Mouse (Mus musculus): ENCODE data around the gene Ccdc15.

Ccdc15 gene

DNA sequence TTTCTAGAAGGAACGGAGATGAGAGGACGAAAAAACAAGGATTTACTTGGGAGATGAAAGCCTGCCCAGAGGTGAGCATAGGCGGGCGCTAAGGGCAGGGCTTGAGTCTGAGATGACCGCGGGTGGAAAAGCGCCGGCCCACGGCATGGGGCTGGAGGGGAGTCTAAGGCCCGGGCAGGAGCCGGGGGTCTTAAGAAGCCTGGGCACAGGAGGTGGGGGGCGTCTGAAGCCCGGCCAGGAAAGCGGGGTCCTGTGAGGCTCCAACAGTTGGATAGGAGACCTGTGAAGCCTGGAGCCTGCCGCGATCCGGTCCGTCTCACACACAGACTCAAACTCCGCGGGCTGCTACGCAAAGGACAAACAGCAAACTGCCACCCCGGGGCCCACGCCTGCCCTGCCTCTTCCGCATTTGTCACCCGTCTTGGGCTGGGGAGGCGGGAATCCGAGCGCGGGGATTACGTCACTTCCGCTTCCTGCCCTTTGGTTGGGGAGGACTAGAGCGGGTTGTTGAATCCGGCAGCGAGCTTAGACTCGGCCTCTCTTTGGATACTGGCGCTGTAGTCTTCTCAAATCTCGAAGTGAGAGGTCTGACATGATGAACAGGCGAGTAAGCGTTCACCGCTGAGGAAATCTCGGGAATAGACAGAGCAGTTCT lies at the start of gene Ccdc15:
Ccdc15 (minus strand) TSS at position 445 of the 655 bp plus-strand sequence.
- peak; percentile 97 for DNase-seq

DNA sequence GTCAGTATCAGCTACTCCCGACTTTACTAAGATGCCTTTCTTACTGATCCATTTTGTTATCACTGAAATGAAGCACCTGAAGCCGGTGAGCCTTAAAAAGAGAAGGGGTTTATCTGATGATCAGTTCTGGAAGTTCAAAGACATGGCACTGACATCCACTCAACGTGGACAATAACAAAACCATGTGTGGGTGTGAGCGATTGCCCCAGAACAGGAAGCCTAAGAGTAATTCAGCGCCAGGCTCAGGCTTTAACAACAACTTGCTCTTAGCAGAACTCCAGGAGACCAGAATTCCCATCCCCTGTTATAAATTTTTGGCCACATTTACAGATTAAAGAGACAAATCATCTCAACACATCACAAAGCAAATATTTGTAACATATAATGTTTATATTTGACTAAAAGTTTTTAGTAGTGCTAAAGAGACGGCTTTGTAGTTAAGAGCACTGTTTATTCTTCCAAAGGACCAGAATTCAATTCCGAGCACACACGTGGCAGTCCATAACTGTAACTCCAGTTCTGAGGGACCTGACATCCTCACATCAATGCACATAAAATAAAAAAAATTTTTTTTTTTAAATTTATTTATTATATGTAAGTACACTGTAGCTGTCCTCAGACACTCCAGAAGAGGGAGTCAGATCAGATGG lies 45.4 kb upstream of the Ccdc15 start:
- DNase-seq = no peak

DNA sequence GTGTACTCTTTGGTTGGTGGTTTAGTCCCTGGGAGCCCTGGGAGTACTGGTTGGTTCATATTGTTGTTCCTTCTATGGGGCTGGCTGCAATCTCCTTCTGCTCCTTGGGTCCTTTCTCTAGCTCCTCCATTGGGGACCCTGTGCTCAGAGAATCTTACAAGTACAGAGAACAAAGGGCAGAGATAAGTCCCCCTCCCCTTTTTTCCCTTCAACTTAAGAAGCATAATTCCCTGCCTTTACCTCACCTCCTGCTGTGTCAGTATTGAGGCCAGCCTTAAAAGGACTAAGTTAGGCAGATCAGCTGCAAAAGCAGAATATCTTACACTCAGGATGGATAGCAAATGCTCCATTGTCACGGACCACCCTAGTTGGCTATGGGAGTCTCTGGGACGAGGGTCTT lies 43.8 kb upstream of the Ccdc15 start:
- DNase-seq = no peak

DNA sequence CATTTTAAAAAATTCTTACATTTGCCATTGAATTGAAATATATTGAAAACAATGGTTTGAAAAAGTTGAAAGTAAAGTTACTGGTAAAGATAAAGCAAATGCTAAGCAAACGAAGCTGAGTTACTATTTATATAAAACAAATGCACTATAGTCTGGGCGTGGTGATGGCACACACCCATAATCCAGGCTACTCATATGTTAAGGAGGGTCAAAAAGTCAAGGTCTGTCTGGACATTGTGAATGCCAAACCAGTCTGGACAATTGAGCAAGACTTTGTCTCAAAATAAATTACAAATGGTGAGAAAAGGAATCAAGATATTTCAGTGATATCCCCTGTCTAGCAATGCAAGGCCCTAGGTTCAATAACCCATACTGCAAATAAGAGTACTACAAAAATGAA lies 42.7 kb upstream of the Ccdc15 start:
- no peak for DNase-seq

DNA sequence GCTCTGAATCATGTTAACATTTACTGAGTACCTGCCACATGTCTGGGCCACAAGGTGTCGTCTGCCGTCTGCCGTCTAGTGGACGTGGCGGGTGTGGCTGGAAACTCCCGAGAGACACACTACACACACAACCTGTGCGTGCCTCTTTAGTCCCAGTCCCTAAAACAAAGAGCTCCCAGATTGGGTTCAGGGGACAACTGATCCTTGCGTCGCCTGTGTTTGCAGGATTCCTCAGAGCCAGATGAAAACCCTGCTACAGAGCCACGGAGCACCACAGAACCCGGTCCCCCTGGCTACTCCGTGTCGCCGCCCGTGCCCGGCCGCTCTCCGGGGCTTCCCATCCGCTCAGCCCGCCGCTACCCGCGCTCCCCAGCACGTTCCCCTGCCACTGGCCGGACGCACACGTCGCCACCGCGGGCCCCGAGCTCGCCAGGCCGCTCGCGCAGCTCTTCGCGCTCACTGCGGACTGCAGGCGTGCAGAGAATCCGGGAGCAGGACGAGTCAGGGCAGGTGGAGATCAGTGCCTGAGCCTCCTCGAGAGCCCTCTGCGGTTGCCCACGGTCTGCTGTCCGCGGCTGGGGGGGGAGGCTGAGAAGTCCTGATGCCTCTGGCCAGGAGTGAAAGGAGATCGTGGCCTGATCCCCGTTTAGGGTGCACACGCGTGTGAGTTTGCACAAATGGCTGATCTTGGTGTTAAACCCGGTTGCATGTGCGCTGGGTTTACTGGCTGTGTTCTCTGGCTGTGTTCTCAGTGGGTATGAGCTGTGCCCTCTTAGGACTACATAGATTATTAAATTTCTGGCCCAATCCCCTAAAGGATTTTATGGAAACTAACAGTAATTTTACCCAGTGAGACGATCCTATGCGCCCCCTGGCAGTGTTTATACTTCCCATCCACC lies 36.3 kb upstream of the Ccdc15 start:
- DNase-seq = peak; percentile 83

DNA sequence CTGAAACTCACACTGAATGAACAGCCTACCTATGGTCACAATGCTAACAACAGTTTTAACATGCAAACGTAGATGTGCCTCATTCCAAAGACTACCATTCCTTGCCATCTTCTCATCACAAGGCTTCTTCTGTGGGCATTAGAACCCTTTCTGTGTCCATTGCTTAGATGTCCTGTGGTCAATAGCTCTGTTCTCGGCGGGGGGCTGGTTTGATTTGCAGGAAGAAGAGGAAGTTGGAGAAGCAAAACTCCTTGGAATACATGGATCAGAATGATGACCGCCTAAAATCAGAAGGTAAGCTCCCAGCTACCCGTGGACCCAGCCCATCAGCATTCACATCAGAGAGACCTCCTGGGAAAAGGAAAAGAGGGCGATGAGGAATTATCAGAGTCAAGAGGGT lies 34.9 kb upstream of the Ccdc15 start:
- no peak for DNase-seq

DNA sequence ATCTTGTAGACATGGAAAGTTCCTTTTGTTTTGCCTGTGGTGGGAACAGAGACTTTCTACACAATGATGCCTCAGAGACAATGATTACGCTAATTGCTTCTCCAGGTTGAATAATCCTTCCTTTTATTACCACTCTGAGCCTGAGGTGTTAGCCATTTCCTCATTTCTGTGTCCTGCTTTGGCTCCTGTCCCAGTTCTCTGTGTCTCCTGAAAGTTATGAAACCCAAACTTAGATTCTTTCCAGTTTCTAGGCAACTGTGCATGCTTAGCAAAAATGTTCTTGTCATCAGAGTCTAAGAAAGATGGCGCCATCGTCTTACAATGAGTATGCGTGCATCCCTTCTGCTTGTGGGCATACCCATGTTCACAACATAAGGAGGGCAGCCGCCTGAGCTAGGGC lies 27.5 kb upstream of the Ccdc15 start:
- DNase-seq = no peak

DNA sequence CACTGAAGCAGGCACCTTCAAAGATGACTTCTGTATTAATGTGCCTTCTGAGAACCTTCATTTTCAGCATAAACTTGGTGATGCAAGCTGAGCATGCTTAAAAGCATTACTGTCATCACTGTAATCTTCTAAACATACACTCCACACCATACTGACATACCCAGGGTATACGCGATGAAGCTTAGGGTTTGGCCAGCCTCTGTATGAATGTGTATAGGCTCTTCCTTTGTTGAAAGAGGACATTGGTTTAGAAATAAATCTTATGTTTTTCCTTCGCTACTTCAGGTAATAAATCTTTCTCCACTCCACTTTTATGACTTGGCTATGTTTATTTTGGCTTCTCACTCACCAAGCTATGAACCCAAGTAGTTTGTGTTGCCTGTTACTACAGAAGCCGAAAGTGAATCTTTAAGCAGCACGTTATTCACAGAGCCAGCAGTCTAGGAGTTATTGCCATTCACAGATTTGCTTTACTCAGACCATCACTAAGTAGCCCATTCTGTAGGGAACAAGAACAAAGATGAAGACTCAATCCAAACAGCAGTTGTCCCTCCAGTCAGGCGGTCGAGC lies 23.1 kb upstream of the Ccdc15 start:
- no peak for DNase-seq

DNA sequence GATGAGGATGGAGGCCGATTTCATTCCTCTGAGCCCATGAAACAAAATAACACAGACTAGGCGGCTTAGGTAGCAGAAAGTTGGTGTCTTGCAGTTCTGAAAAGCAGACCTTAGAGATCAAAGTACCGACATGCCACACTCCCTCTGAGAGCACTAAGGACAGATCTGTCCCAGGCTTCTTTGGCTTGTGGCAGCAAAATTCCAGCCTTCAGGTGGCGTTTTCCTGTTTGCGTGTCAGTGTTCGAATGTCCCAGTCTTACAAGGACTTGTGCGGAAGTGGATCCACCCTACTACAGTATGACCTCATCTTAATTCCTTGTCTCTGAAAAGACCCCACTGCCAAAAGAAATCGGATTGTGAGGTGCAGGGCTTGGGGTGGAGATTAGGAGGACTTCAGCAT lies 20.6 kb upstream of the Ccdc15 start:
- DNase-seq = no peak

DNA sequence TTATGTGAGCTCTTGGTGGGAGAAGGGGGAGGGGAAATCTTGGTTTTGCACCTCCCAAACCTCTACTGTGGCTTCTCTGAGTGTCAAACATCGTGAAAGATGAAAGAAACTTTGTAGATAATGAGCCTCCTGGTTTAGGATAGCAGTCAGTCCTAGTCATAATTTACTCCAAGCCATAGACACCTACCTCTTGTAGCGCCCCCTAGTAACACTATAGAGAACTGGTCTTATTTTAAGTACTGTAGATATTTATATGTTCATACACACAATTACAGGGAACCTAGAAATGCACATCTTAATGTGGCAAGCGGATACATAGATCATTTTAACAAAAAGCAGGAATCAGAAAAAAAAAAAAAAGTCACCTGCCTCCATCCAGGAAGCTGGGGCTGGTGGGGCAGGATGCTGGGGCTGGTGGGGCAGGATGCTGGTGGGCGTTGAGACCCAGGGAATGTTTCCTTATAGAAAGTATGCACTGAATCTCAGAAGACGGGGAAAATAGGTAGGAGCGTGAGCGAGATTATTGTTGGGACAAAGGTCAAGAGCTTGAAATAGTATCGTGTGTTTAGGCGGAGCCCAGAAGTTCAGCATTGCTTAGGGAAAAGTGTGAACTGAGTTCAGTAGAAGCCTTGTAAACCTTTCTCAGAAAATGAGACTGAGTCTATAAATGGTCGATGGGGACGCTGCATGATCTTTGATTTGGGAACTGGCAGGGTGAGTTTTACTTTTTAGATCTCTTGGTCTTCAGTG lies 20.0 kb upstream of the Ccdc15 start:
- no peak for DNase-seq

DNA sequence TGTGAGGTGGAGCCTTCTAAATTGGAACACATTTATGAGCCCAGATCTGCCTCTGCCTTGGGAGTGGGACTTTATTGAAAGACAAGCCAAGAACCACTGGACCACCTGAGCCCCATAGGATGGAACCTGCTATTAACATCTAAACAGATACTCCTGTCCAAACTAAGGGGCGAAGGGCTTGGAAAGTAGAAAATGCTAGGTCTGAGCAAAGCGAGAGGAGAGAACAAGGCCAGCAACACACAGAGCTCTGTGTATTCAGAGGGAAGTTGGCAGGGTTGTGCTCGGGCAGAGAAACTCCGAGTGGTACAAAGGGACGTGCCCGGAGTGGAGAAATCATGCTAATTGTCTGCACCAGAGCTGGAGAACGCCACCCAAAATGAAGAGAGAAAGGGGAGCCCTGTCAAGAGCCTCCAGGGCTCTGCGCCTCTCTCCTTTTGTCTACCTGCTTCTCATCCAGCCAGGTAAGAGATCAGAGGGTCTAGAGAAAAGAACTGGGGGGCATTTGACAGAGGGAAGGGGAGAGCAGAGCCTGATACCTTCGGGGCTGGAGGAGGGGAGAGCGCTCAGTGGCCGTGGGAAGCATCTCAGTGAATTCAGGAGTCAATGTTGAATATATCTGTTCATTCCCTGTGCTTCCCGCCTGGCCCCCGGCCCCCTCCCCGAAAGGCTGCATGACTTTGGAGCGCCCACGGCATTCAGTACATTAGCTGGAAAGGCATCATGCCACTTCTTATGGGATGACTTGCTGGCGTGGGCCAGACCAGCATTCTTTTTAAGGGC lies 19.3 kb upstream of the Ccdc15 start, which contains the start of gene Hepacam:
Hepacam (plus strand) TSS at position 51 of the 780 bp plus-strand sequence.
- DNase-seq = no peak

DNA sequence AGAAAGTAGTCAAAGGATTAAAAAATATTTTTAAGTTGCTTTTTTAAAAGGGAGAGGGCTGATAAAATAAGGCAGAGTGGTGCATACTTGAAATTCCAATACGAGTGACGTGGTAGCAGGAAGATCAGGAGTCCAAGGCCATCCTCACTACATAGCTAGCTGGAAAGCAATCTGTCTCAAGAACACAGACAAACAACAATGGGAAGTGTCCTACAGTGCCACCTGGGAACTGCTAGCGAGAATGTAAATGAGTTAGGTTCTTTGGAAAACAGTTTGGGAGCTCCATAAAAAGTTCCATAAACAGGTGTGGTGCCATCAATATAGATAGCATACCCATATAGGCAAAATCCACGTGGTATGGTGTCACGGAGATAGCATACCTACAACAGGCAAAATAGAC lies 17.5 kb upstream of the Ccdc15 start:
- no peak for DNase-seq

DNA sequence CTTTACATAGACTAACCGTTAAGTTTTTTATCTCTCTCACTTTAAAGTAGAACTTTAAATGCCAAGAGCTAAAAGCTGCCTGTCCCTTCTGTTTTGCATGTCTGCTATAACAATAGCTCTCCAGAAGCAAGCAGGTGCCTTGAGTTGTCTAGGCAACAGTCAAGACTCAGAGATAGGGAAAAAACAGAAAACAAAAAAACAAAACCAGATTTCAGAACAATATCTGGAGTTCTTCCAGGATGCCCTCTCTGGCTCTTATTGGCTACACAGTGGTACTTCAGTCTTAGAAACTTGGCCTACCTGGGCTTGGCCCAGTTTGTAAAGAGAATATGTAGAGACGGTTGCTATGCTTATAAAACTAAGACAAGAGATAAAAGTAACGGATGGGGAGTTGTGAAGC lies 16.2 kb upstream of the Ccdc15 start:
- no peak for DNase-seq

DNA sequence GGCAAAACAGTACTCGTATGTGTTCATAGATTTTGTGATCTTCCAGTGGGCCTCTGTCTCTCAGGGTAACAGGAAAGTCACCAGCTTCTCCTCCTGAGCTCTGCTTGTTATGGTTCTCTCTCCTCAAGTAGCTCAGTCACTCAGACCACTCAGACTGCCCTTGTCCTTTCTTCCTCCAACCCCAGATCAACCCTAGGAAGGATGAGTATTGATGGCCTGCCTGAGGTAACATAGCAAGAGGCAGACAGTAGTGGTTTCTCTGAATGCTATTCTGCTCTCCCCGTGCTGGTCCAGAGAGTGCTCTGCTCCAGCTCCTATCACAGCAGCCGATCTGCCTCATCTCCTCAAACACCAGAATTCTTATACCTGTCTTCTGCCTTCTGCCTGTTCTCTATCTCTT lies 15.3 kb upstream of the Ccdc15 start:
- DNase-seq = no peak

DNA sequence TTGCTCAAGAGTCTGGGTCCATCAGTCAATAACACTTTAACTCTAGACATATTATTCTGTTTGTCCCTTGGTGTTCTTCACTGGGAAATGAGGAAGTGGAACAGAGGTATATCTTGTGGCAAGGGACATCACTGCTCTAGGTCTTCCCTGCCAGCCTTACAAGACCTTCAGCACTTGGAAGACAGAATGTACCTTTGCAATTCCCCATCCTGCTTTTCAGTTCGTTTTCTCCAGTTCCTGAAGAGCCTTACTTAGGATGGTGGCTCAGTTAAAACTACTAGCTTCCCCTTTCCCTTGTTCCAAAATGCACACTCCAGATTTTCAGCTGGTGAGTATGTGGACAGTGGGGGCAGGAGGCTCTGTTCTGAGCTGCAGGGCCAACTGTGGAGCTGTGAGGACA lies 14.6 kb upstream of the Ccdc15 start:
- DNase-seq = no peak

DNA sequence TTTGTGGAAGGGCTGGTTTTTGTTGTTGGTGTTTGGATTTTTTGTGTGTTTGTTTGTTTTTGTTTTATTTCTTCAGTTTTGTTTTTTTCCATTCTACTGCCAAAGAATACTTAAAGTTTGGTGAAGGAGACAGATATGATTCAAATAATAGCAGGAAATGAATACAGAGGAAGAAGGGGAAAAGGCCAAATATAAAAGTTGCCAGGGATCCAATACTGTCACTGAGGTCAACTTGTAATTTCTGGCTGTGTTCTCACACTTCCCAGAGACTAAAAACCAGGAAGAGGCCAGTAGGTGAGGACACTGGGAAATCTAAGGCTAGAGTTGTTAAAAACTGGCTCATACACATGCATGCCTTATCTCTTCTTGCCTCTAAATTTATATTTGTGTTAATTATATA lies 13.9 kb upstream of the Ccdc15 start:
- DNase-seq = no peak

DNA sequence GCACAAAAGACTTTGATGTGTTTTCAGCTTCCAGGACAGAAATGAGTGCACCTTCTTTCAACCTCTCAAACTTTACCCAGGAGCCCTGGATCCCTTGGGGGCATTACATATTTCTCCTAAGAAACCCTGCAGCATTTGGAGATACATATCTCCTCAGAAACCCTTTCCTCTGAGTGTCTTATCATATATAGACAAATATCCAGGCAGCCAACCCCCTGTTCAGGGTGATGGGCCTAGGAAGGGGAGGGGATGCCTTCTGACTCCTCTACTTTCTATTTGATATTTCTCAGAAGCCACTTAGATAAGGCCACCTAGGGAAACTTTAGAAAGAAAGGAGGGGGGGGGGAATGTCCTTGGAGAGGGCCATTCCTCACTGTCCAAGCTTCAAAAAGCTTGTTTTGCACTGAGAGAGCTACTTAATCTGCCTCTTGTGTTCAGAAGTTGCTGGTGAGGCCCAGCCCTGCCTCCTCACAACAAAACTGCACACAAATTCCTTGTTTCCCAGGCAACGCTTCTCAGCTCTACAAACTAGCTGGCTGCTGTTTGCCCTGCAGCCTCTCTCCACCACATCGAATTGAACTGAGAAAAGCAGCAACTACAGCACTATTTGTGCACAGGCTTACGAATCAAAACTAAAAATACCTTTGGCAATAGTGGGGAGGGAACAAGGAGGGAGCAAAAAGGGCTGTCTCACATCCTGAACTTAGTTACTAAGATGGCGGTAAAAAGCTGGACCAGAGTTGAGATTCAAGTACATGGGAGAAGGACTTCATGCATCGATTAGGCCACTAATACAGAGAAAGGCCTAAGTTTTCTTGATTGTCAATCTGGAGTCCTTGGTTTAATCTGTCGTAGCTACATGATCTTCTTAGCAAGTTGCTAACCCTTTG lies 11.3 kb upstream of the Ccdc15 start:
- DNase-seq = peak; percentile 84

DNA sequence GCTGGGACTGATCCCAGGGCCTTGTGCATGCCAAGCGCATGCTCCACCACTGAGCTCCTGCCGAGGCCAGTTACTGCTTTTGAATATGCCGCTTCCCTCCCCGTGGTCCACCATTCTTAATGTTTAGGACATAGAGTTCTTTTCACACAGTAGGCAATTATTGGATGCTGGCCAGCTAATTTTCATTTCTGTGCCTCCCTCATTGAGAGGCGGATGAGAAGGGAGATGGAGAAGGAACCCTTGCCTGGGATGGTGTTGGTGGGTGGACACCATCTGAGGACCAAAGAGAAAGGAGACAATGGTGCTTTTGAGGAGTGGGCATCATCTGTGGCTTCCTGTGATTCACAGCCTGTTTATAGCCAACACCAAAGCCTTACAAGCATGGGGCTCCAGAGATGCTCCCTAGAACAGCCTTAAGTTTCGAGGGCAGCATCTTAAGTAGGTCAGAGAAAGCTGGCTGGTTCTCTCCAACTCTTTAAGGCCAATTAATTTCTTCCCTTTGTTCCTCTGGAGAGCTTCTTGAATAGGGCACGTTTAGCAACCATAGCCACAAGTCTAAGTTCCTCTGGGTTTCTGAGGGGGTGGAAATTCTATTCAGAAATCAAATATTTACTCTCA lies 10.6 kb upstream of the Ccdc15 start:
- peak; percentile 6 for DNase-seq

DNA sequence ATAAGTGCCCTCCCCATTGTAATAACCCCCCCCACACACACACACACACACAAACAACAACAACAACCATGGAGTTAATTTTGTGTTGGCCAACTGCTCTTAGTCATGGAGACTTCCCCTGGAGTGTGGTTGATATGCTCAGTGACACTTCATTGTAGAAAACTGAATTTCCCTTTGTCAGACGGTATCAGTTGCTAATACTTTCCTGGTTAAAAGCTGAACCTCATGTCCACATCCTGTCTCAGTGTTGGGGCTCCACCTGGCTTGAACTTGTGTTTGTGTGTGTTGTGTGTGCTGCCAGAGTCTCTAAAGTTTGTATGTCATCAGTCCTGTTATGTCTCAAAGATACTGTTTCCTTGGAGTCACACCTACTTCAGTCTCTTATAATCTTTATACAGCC lies 6.3 kb upstream of the Ccdc15 start:
- DNase-seq = no peak

DNA sequence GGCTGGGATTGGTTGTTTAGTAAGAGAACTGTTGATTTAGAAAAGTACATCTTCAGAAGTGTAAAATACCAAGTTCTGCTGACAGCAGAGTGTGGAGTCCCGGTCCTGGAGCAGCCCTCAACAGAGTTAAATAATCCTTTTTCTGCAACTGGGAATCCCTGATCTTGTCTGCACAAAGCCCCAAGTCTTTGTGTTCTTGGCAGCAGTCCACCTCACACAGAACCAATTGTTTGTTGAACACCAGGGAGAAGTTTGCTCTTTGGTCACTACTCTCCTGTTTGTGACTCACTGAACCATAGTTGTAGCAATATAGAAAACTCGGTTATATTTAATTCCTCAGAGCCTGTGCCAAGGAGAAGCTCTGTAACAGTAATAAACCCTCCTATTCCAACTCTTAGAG lies 3.0 kb upstream of the Ccdc15 start:
- no peak for DNase-seq
